Mouse (Mus musculus): ENCODE results near the gene Nodal.
"Not testable (repeated sequence)": the region's sequence is repeated elsewhere in the genome, so short reads cannot be mapped to it uniquely, and the experiment has no call there.

GRCm38 (mm10) chr10:61453171-61453570, 35.4 kb downstream of the Nodal start:
- not testable (repeated sequence) for TF ChIP-seq CTCF (IDR thresholded peaks at IDR 0.05; ENCODE audit: low read depth, low read length); POLR2A (IDR thresholded peaks at IDR 0.05; ENCODE audit: insufficient read depth, low read length)

Data from ES-Bruce4 (cell line).